Mouse (Mus musculus) retina, postnatal 7 days (tissue): ENCODE results near the gene Nrm.

Source experiments
- DNase-seq: peaks from one replicate; pipeline ENCODE4 v3.0.0-alpha.2; 2012; ENCODE audit warnings: low read depth, low spot score

Gene Nrm

GRCm38 (mm10) chr17:35903992-35904355 lies 42.9 kb downstream of the Nrm start:
- DNase-seq, result no peak

GRCm38 (mm10) chr17:35905587-35905986 lies 44.5 kb downstream of the Nrm start:
- no peak for DNase-seq

GRCm38 (mm10) chr17:35907609-35908008 lies 46.5 kb downstream of the Nrm start:
- DNase-seq, result no peak

- no peak for DNase-seq
Observed at GRCm38 (mm10) chr17:35909186-35909918, 48.2 kb downstream of the Nrm start.

GRCm38 (mm10) chr17:35909919-35910369 lies 48.8 kb downstream of the Nrm start, which contains the start of gene Atat1:
TSS of gene Atat1 (minus strand) at chr17:35910075.
- peak; percentile 89 for DNase-seq

- DNase-seq, result no peak
Observed at GRCm38 (mm10) chr17:35914975-35915374, 53.9 kb downstream of the Nrm start.
